Mouse (Mus musculus) lung, postnatal 10 days (tissue): ENCODE results near the gene Bcas3.

Experiments used
- DNase-seq: peaks from one replicate; pipeline ENCODE4 v3.0.0; 2021

Bcas3 gene

DNA sequence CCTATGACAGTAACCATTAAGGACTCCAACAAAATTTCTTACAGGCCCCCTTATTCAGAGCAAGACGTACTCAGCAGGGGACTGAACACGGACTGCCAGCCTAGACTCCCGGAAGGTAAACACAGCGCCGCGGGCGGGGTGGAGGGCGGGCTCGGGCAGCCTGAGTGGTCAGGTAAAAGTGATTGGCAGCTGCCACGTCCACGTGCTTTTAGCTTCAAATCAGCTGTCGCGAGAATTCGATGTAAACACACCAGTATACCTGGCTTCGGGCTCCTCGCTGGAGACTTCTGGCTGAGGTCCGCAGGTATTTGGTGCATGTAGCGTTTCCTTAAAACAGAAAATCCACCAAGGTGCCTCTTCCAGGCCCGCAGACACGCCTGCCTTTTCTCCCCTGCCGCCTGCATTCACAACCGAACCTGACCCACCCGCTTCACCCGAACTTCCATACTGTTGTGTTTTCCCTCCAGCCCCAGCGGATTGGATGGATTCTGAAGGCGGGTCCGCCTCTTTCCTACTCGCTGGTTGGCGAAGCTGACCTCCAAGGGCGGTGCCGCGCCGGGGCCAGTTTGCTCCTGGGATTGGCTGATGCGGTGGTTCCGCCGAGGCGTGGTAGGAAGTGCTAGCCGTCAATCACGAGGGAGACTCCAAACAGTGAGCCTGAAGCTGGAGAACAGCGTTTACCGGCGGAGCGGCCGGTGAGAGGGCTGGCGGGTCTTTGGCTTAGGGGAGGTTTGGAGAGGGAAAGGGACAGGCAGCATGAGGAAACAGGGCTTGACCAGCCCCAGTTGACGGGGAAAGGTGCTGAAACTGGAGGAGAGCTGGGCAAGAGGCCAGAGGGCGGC, at the start of gene Bcas3:
Bcas3 (plus strand) TSS at position 629 of the 842 bp plus-strand sequence.
- DNase-seq: peak; percentile 99

DNA sequence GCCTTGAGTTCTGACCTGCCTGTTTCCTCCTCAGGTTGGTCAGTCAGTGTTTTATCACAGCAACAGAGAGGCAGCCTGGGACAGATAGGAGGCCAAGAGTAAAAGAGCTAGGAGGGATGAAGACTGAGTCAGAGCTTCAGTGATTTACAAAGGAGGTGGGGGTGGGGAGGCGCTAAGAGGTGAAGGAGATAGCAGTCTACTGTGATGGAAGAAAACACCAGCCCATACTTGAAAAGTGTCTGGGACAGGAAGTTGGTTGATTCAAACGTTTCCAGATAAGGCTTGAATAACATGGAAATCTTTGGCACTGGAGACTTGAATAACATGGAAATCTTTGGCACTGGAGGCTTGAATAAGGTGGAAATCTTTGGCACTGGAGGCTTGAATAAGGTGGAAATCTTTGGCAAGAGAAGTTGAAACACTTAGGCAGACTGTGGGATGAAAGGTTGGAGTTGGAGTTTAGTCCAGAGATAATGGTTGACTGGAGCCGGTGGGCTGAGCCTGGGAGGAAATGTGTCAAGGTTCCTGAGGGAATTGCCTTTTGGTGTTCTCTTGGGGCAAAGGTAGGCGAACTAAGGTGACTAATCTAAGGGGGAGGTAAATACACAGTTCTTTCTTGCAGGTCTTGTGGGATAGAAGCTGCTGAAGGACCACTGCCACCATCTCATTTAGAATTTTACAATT, 46.2 kb upstream of the Bcas3 start:
- DNase-seq: no peak

- DNase-seq: no peak
Measured at GRCm38 (mm10) chr11:85308799-85309198, 44.2 kb upstream of the Bcas3 start.

DNA sequence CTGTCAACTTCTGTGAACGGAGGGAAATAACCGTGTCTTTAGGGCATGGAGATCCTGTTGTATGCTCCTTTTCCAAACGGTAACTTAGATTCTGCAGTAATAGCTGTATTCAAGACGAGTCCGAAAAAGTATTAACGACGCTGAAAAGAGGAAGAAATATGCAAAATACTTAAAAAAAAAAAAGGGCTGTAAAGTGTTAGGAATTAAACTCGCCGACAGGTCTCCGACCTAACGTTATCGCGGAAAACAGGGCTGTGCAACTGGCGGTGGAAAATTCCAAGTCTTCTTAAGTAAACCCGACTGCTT, 42.6 kb upstream of the Bcas3 start:
- no peak for DNase-seq

DNA sequence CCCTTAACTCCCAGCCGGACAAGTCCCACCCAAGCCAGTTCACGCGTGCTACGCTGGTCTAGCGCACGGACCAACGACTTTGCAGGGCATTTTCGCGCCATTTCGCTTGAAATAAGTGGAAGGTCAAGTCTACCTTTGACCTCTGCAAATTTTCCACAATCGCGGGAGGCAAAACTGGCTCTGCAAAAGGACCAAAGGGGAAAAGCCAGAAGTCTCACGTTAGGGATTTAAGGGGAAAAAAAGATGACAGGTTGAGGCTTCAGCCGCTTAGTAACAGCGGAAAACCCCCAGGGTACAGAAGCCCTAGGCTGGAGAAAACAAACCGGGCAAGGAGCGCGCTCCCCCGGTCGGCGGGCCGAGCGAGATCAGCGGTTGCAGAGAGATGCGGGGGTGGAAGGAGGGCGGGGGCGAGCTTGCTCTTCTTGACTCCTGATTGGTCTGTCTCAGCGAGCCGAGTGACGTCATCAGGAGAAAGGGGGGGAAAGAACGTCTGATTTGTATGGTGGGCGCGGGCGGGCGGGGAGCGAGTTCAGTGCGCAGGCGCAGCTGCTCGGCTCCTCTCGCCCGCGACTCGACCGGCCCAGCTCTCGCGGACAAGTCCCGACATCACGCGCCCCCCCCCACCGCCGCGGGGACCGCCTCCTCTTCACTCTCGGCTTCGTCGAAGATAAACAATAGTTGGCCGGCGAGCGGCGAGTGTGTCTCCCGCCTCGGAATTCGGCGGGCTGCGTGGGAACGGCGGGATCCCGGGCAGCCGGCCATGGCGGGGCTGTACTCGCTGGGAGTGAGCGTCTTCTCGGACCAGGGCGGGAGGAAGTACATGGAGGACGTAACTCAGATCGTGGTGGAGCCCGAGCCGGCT, 42.0 kb upstream of the Bcas3 start, which contains the start of gene Ppm1d:
Ppm1d (plus strand) TSS at position 532 of the 862 bp plus-strand sequence.
- peak; percentile 99 for DNase-seq

- peak; percentile 61 for DNase-seq
Measured at GRCm38 (mm10) chr11:85311645-85312490, 41.1 kb upstream of the Bcas3 start.

- DNase-seq: peak; percentile 88
Measured at GRCm38 (mm10) chr11:85312818-85313217, 40.1 kb upstream of the Bcas3 start.

- no peak for DNase-seq
Measured at GRCm38 (mm10) chr11:85313361-85313760, 39.6 kb upstream of the Bcas3 start.

DNA sequence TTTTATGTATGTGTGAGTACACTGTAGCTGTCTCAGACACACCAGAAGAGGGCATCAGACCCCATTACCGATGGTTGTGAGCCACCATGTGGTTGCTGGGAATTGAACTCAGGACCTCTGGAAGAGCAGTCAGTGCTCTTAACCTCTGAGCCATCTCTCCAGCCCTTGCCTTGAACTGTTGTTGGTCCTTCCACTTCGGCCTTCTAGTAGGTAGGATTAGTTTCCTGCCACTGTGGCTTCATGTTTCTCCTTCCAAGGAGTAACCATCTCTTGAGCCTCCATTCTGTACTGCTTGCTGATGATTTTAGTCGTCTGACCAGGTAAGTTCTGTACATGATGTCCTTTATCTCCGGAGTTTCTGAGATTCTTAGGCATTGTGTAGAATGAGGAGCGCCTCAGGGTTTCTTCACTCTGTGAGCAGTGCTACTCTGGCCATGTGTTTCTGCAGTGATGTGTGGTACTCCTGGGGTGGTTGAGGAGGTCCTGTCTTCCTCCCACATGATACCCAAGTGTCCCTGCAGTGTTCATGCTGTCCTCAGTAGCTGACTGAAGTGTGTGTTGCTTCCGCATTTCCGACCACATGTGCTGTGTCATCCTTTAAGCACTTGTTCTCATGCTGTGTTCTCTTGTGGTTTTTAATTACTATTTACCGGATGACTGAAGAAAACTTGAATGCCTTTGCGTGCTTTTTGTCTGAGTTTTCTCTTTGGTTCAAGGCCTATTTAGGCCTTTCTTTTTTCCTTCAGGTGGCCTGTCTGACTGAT, 29.2 kb upstream of the Bcas3 start:
- no peak for DNase-seq

DNA sequence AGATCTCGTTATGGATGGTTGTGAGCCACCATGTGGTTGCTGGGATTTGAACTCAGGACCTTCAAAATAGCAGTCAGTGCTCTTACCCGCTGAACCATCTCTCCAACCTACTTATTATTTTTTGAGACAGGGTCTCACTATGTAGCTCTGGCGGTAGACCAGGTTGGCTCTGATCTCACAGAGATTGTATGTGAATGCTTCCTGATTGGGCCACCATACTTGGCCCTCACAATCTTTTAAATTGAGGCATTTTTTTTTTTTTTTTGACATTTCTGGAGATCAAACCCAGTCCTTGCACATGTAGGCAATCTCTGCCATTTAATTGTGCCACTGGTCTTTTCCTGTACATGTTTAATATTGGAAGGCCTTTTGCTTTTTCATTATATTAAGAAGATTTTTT, 24.2 kb upstream of the Bcas3 start:
- DNase-seq: no peak

DNA sequence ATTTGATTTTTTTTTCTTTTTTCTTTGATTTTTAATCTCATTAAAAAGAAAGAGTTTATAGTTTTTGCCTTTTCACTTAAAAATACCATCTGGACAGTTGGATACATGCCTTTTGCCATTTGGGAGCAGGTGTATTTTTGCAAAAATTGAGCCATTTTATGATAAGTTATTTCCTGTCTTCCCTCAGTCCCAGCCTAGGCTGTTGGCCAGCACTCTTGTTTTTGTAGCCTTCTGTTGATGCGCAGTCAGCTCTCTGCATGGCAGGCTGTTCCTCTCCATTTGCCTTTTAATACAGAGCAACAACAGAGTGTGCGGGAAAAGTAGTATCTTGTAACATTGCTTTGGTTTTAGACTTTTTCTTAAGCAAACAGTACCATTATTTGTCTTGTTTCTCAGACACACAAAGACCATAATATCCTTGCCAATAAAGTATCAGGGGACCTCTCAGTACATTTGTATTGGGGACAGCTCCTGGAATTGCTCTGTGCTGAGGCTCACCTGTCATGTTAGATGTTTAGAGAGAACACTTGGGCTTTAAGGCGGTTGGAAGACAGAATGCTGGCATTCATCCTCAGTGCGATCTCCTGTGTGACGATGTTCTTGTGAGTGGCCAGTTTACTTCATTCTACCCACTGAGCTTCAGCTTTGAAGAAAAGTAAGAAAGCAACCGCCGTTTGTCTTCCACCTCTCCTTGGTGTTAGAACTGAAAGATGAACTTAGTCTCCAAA, 23.6 kb upstream of the Bcas3 start:
- peak; percentile 15 for DNase-seq

GRCm38 (mm10) chr11:85334778-85335177, 18.2 kb upstream of the Bcas3 start:
- peak; percentile 63 for DNase-seq

GRCm38 (mm10) chr11:85339173-85339831, 13.7 kb upstream of the Bcas3 start:
- DNase-seq: no peak

DNA sequence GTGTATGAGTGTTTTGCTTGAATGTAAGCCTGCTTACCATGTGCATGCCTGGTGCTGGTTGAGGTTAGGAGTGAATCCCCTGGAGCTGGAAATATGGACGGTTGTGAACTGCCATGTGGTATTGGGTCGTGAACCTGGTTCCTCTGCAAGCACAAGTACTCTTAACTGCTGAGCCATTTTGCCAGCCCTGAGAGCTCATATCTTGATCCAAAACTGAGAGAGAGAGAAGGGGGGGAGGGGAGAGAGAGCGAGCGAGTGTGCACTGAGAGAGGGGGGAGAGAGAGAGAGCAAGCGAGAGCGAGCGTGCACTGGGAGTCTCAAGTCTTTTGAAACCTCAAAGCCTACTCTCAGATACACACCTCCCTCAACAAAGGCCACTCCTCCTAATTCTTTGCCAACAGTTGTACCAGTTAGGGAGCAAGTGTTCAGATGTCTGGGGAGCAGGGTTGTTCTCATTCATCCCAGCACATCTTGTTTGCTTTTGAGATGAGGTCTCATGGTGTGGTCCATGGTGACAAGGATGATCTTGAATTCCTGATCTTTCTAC, 12.8 kb upstream of the Bcas3 start:
- DNase-seq: no peak

- DNase-seq: no peak
Measured at GRCm38 (mm10) chr11:85353819-85354218, 852 bp downstream of the Bcas3 start.

DNA sequence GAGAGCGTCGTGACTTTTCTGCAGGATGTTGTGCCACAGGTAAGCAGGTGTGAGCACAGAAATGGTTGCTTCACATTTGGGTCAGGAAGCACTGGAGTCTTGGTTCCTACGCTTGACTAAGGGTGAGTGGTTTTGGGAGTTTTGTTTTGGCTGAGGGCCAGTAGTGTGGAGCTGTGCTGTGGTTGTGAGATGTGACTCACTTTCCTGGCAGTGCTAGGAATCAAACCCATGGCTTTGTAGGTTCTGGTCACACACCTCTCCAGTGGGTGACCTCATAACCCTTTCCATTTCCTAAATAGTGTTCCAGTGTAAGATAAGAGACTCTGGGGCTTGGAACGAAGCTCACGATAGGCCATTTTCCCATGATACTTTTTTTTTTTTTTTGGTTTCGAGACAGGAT, 6.7 kb downstream of the Bcas3 start:
- no peak for DNase-seq

- DNase-seq: no peak
Measured at GRCm38 (mm10) chr11:85361621-85362020, 8.7 kb downstream of the Bcas3 start.

- no peak for DNase-seq
Measured at GRCm38 (mm10) chr11:85366168-85366567, 13.2 kb downstream of the Bcas3 start.

GRCm38 (mm10) chr11:85367823-85368222, 14.9 kb downstream of the Bcas3 start:
- no peak for DNase-seq

DNA sequence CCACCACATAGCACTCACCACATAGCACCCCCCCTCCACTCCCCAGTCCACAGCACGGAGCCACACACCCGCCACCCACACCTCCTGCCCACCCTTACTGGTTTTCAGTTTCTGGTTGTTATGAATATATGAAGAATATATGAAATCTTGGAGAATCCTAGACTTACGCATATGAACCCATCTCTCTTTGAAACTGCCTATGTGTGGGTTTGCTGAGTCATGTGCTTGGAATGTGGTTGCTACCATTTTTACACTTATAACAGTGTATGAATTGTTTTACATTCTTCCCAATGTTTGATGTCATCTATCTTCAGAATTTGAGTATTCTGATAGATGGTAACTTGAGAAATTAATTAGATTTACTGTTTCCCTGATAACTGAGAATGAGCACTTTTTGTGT, 26.1 kb downstream of the Bcas3 start:
- no peak for DNase-seq
